Mouse (Mus musculus) ES-Bruce4 (cell line): ENCODE measurements around the gene Nmnat1. TPM values are rescaled to one million over a fixed set of nuclear protein-coding genes. Genes with fewer than 3 reads are reported as not detected.
"Not testable (repeated sequence)": the region's sequence is repeated elsewhere in the genome, so short reads cannot be mapped to it uniquely, and the experiment has no call there.

ENCODE experiments used
- H3K27ac ChIP-seq: 2 replicates; pipeline ENCODE4 v1.5.1; 2012; ENCODE audit warnings: low read length, inconsistent platforms; ENCODE audit not compliant: insufficient read depth
- H3K27me3 ChIP-seq: 2 replicates; pipeline ENCODE4 v1.6.1; 2012; ENCODE audit warnings: mild to moderate bottlenecking, low read length, inconsistent platforms; ENCODE audit not compliant: control insufficient read depth, poor library complexity, insufficient read depth, severe bottlenecking
- H3K36me3 ChIP-seq: 2 replicates; pipeline ENCODE4 v1.6.1; 2012; ENCODE audit warnings: inconsistent platforms, mild to moderate bottlenecking, low read length, moderate library complexity; ENCODE audit not compliant: control insufficient read depth, poor library complexity, insufficient read depth, severe bottlenecking
- H3K4me1 ChIP-seq: one replicate; pipeline ENCODE4 v1.8.1; 2011; ENCODE audit warnings: low read length; ENCODE audit not compliant: control insufficient read depth, insufficient read depth
- H3K4me3 ChIP-seq: 2 replicates; pipeline ENCODE4 v1.5.1; 2011; ENCODE audit warnings: low read depth, mild to moderate bottlenecking, low read length
- H3K9ac ChIP-seq: 2 replicates; pipeline ENCODE4 v1.6.1; 2012; ENCODE audit warnings: low read depth, mild to moderate bottlenecking, inconsistent platforms; ENCODE audit not compliant: poor library complexity, severe bottlenecking
- H3K9me3 ChIP-seq: replicated peaks from 2 replicates; pipeline ENCODE4 v1.6.1; 2012; ENCODE audit warnings: mild to moderate bottlenecking, low read length, inconsistent platforms; ENCODE audit not compliant: control insufficient read depth, poor library complexity, insufficient read depth, severe bottlenecking
- CTCF ChIP-seq: IDR thresholded peaks from one replicate; pipeline ENCODE4 v1.8.1; 2011; ENCODE audit warnings: low read depth, low read length
- EP300 ChIP-seq: IDR thresholded peaks from 2 replicates; pipeline ENCODE4 v1.6.1; 2011; ENCODE audit warnings: low read depth, low read length; ENCODE audit not compliant: insufficient read depth
- POLR2A ChIP-seq: IDR thresholded peaks from one replicate; pipeline ENCODE4 v1.8.1; 2011; ENCODE audit warnings: low read length; ENCODE audit not compliant: insufficient read depth
- polyA plus RNA-seq: library from polyadenylated mRNA; stranded (reverse); fragments of >200 nt; gene quantifications from 2 replicates; pipeline ENCODE4 v1.2.4, GENCODE M21; 2011; ENCODE audit warnings: low read depth; ENCODE audit not compliant: missing spikeins, insufficient read depth, insufficient read length

Nmnat1 gene
- polyA plus RNA-seq, 1 experiment: 9.7 TPM

- H3K4me3 ChIP-seq: peak overlapping the region; percentile 27
- peak overlapping the region; percentile 98 for H3K27ac ChIP-seq
- H3K36me3 ChIP-seq: no peaks in the 10 kb centered on the region
- no peaks in the 10 kb centered on the region for H3K9me3 ChIP-seq
- TF ChIP-seq EP300 (peak; percentile 83), CTCF (peak; percentile 63), POLR2A (peak; percentile 6)
- H3K4me1 ChIP-seq: no peaks in the 10 kb centered on the region
- H3K27me3 ChIP-seq: no peaks in the 10 kb centered on the region
- peak overlapping the region; percentile 8 for H3K9ac ChIP-seq
These were observed 39.9 kb downstream of the Nmnat1 start for GRCm38 (mm10) chr4:149444964-149445701.

GRCm38 (mm10) chr4:149444465-149444864 lies 40.5 kb downstream of the Nmnat1 start:
- Histone ChIP-seq H3K9me3 (no peaks in the 10 kb centered on the region), H3K9ac (peak overlapping the region; percentile 8), H3K27me3 (no peaks in the 10 kb centered on the region), H3K4me3 (no peak overlapping the region), H3K4me1 (no peaks in the 10 kb centered on the region), H3K27ac (no peak overlapping the region; the same call in 1 of the 2 replicates), H3K36me3 (no peaks in the 10 kb centered on the region)
- TF ChIP-seq CTCF (no peak), POLR2A (no peak), EP300 (no peak)

DNA sequence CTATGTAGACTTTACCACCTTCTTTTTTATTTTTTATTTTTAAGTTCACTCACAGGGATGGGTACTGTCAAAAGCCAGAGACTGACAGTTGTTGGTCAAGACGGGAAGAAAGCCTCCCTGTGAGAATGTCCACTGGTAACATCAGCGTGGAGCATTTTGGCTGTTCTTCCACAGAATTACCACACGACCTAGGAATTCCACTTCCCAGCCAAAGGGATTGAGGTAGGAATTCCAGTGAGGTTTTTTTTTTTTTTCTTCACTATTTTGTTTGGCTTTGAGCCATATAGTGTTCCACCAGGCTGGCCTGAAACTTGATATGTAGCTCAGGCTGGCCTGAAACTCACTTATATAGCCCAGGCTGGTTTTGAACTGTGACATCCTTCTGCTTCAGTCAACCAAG lies 42.6 kb downstream of the Nmnat1 start:
- TF ChIP-seq EP300 (no peak), CTCF (no peak), POLR2A (no peak)
- Histone ChIP-seq H3K4me3 (no peak overlapping the region), H3K9ac (no peak overlapping the region), H3K9me3 (0 out of 2 replicates have a peak, but pooled peaks cover 3% of the 10 kb centered on the region), H3K27ac (no peak overlapping the region), H3K36me3 (no peaks in the 10 kb centered on the region), H3K4me1 (no peaks in the 10 kb centered on the region), H3K27me3 (no peaks in the 10 kb centered on the region)

GRCm38 (mm10) chr4:149440576-149440975 lies 44.4 kb downstream of the Nmnat1 start:
- Histone ChIP-seq H3K27me3 (no peaks in the 10 kb centered on the region), H3K9ac (no peak overlapping the region), H3K27ac (no peak overlapping the region), H3K4me1 (no peaks in the 10 kb centered on the region), H3K9me3 (0 out of 2 replicates have a peak, but pooled peaks cover 3% of the 10 kb centered on the region), H3K36me3 (no peaks in the 10 kb centered on the region), H3K4me3 (no peak overlapping the region)
- no peak for TF ChIP-seq EP300
- TF ChIP-seq POLR2A: no peak
- TF ChIP-seq CTCF: no peak

GRCm38 (mm10) chr4:149431887-149432286 lies 53.1 kb downstream of the Nmnat1 start:
- H3K4me1 ChIP-seq, H3K9ac ChIP-seq, H3K27ac ChIP-seq: not testable (repeated sequence)

DNA sequence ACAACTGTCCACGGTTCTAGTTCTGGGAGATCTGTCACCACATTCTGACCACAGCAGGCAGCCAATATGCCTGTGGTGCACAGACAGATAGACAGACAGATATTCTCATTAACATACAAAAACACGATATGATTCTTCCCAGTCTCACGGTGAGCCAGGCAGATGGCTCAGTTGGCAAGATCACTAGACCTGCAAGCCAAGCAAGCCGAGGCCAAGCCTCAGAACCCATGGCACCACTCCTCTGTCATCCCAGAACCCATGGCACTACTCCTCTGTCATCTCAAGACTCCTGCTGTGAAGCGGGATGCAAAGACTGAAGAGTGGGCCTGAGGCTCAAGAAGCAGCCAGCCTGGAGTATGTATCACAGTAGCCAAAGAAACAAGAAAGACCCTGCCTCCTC lies 55.4 kb downstream of the Nmnat1 start:
- H3K9ac ChIP-seq: no peak overlapping the region
- no peaks in the 10 kb centered on the region for H3K36me3 ChIP-seq
- H3K9me3 ChIP-seq: no peaks in the 10 kb centered on the region
- H3K27ac ChIP-seq: no peak overlapping the region
- H3K4me1 ChIP-seq: no peaks in the 10 kb centered on the region
- TF ChIP-seq CTCF (no peak), POLR2A (no peak), EP300 (no peak)
- H3K27me3 ChIP-seq: no peaks in the 10 kb centered on the region
- no peak overlapping the region for H3K4me3 ChIP-seq

More at GRCm38 (mm10) chr4:149431887-149432286, 53.1 kb downstream of the Nmnat1 start:
- H3K27me3 ChIP-seq, H3K36me3 ChIP-seq, H3K4me3 ChIP-seq, H3K9me3 ChIP-seq: not testable (repeated sequence)
